Mouse (Mus musculus): ENCODE data around the gene Tgfbr2. TPM values are rescaled to one million over a fixed set of nuclear protein-coding genes. Genes with fewer than 3 reads are reported as not detected.

Tgfbr2 gene
- polyA plus RNA-seq, 1 experiment from 2014 or later: 7.2 TPM

DNA sequence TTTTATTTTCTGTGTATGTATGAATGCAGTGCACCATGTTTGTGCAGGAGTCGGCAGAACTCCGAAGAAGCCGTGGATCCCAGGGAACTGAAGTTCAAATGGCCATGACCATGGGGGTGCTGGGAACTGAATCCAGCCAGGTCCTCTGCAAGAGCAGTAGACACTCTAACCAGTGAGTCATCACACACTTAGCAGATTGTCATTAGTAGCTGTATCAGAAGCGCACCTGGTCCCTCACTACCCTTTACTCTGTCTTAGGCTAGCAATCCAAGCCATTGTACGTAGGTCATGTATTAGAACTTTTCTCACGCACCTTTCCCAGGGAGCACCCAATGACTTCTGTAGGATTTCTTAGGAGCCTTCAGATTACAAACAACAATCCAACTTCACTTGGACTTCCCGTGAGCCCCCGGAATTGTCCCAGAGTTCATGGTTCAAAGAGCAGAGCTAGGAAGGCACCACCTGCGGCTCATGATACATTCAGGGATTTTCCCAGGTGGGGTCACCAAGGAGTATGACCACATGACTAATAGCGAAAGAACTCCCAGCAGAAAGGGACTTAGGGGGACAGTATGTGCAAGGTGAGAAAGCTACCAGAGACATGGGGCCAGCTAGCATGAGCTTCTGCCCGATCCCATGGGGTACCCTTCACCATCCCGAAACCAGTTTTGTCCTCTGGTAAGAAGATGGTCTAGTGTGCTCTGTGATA is 17.8 kb upstream of the Tgfbr2 start:
- Histone ChIP-seq H3K9ac (replicated peaks) (no peak overlapping the region), H3K36me3 (no peaks in the 10 kb centered on the region), H3K27ac (replicated peaks) (no peak overlapping the region), H3K27me3 (replicated peaks) (no peaks in the 10 kb centered on the region), H3K4me3 (replicated peaks) (no peak overlapping the region), H3K4me1 (no peaks in the 10 kb centered on the region), H3K9me3 (replicated peaks) (no peaks in the 10 kb centered on the region), H3K4me2 (no peak overlapping the region)
- WGBS: 95% methylated on average over 12 of the region's 12 CpGs
- ATAC-seq (ENCODE audit: low FRiP score): no peak

DNA sequence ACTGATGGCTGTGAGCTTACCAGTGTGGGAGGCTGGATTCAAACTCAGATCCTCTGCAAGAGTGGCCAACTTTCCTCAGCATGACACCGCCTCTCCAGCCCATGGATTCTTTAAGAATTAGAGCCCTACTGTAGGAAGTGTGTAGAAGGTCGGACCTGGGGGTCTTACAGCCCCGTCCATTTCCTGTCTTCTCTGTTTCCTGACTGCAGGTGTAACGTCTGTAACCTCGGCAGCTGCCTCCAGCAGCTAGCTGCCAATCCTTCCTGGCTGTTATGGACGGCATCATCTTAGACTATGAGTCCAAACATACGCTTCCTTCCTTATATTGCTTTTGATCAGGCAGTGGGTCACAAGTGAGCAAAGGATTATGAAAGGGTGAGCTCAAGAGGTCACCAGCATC is 17.1 kb upstream of the Tgfbr2 start:
- Histone ChIP-seq H3K27me3 (replicated peaks) (no peaks in the 10 kb centered on the region), H3K4me1 (no peaks in the 10 kb centered on the region), H3K9ac (replicated peaks) (no peak overlapping the region), H3K4me3 (replicated peaks) (no peak overlapping the region), H3K4me2 (no peak overlapping the region), H3K36me3 (no peaks in the 10 kb centered on the region), H3K27ac (replicated peaks) (no peak overlapping the region), H3K9me3 (replicated peaks) (no peaks in the 10 kb centered on the region)
- WGBS: 88% methylated on average over 7 of the region's 7 CpGs
- ATAC-seq (ENCODE audit: low FRiP score): no peak

DNA sequence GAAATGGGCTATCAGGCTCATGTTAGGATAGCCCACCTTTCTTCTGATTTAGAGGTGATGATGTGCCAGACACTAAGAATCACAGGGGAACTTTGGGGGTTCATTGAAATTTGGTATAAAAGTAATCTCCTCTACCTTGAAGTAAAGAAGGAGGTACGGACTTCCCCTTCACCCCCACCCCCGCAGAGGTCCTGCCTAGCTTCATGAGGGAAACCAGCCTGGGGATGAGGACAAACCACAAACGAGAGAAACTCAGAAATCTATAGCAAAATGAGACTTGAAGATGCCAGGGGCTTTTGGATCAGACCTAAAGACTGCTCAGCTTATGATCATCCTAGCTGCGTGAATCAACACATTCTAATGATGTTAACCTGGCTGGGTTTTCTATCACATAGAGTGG is 14.7 kb upstream of the Tgfbr2 start:
- Histone ChIP-seq H3K9me3 (replicated peaks) (no peaks in the 10 kb centered on the region), H3K4me2 (no peak overlapping the region), H3K27ac (replicated peaks) (no peak overlapping the region), H3K4me3 (replicated peaks) (no peak overlapping the region), H3K4me1 (no peaks in the 10 kb centered on the region), H3K9ac (replicated peaks) (no peak overlapping the region), H3K27me3 (replicated peaks) (no peaks in the 10 kb centered on the region), H3K36me3 (no peaks in the 10 kb centered on the region)
- WGBS: 86% methylated on average over 4 of the region's 4 CpGs
- no peak for ATAC-seq (ENCODE audit: low FRiP score)

DNA sequence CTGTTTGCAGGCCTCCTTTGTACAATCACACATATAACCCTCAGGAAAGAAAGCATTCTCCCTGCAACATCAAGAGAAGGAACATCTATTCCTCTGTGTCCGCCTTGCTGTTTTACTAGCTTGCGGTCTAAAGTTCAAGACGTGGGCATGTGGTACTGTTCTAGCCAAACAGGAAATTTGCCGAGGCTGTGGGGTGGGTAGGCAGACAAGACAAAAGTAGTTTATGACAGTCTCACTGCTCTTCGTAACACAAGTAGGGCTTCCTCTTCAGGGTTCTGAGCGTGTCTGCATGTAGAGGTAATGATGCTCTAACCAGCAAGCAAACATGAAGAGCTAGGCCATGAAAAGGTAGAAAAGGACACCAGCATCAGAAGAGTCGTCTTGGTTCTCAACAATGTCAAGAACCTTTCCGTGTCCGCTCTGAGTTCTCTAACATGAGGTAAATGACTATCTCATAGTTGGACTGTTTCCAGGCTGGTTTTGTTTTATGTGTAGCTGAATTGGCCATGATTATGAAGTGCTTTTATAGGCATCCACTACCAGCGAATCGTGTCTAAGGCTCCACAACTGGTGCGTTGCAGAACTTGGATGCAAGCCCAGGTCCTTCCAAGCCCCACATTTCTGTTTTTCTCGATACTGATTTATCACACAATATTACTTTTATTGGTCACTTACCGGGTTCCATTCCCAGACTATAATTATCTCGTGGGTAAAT is 13.9 kb upstream of the Tgfbr2 start:
- H3K27ac ChIP-seq (replicated peaks): no peak overlapping the region
- no peaks in the 10 kb centered on the region for H3K27me3 ChIP-seq (replicated peaks)
- H3K36me3 ChIP-seq: no peaks in the 10 kb centered on the region
- no peak overlapping the region for H3K9ac ChIP-seq (replicated peaks)
- WGBS: 76% methylated on average over 15 of the region's 15 CpGs
- H3K4me3 ChIP-seq (replicated peaks): no peak overlapping the region
- H3K4me2 ChIP-seq: no peak overlapping the region
- H3K4me1 ChIP-seq: no peaks in the 10 kb centered on the region
- ATAC-seq (ENCODE audit: low FRiP score): no peak
- H3K9me3 ChIP-seq (replicated peaks): no peaks in the 10 kb centered on the region

DNA sequence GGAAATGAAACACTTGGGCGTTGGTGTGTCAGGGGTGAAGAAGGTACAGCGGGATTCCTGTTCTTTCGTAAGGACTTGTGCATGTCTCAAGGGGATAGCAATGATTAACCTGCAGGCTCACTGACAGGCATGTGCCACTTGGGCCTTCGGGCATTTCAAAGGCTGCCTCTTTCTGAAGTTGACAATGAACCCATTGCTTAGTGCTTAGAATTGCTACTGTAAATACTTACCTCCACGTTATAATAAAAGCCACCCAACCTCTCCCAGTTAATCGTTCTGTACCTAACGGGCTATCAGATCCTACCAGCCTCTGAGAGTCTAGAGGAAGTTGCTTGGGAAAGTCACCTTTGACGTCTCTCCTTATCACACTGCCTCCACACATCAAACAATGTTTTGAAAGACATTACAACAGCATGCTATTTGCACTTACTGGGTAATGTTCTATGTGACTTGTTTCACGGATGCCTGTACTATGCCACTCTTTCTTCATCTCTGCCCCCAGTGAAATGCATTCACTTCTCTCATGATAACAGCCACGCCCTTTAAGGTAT is 12.1 kb upstream of the Tgfbr2 start:
- Histone ChIP-seq H3K4me2 (no peak overlapping the region), H3K4me1 (no peaks in the 10 kb centered on the region), H3K4me3 (replicated peaks) (no peak overlapping the region), H3K27ac (replicated peaks) (no peak overlapping the region), H3K9me3 (replicated peaks) (no peaks in the 10 kb centered on the region), H3K27me3 (replicated peaks) (no peaks in the 10 kb centered on the region), H3K36me3 (no peaks in the 10 kb centered on the region), H3K9ac (replicated peaks) (no peak overlapping the region)
- ATAC-seq (ENCODE audit: low FRiP score): no peak
- 85% methylated on average over 10 of the region's 10 CpGs for WGBS

DNA sequence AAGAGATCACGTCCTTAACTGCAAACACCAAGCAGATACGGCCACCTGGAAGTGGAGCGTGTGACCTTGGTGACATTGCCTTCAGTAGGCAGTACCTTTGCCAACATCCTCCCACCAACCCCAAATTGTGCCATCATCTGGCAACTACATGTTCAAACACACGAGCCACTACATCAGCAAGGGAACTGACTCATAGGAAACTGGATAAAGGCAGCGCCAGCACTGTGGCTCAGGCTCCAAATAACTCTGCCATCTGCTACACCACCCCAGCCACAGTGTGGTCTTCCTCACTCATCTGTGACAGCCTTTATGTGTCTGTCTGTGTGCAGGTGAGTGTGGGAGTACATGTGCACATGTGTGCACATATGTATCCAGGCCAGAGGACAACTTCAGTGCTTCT is 9.7 kb upstream of the Tgfbr2 start:
- Histone ChIP-seq H3K27me3 (replicated peaks) (no peaks in the 10 kb centered on the region), H3K9ac (replicated peaks) (no peak overlapping the region), H3K4me1 (no peaks in the 10 kb centered on the region), H3K36me3 (no peaks in the 10 kb centered on the region), H3K4me3 (replicated peaks) (no peak overlapping the region), H3K27ac (replicated peaks) (no peak overlapping the region), H3K9me3 (replicated peaks) (no peaks in the 10 kb centered on the region), H3K4me2 (no peak overlapping the region)
- 92% methylated on average over 5 of the region's 5 CpGs for WGBS
- no peak for ATAC-seq (ENCODE audit: low FRiP score)

DNA sequence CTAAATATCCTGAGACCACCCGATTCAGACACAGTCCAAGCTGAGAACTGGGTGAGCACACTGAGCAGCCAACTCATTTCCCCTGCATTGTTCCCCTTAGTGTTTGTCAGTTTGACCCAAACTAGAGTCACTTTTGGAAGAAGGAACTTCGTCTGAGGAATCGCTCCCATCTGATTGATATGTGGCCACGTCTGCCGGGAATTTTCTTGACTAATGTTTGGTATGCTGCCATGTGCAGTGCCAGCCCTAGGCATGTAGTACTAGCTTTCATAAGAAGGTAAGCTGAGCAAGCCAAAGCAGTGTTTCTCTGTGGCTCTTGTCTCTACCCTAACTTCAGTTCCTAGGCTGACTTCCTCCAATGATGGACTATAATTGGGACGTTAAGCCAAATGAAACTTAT is 7.9 kb upstream of the Tgfbr2 start:
- peaks cover 3% of the 10 kb centered on the region for H3K27me3 ChIP-seq (replicated peaks)
- H3K36me3 ChIP-seq: no peaks in the 10 kb centered on the region
- H3K9ac ChIP-seq (replicated peaks): no peak overlapping the region
- H3K4me1 ChIP-seq: no peaks in the 10 kb centered on the region
- 95% methylated on average over 6 of the region's 6 CpGs for WGBS
- no peaks in the 10 kb centered on the region for H3K9me3 ChIP-seq (replicated peaks)
- H3K4me2 ChIP-seq: no peak overlapping the region
- H3K27ac ChIP-seq (replicated peaks): no peak overlapping the region
- no peak overlapping the region for H3K4me3 ChIP-seq (replicated peaks)
- ATAC-seq (ENCODE audit: low FRiP score): no peak

DNA sequence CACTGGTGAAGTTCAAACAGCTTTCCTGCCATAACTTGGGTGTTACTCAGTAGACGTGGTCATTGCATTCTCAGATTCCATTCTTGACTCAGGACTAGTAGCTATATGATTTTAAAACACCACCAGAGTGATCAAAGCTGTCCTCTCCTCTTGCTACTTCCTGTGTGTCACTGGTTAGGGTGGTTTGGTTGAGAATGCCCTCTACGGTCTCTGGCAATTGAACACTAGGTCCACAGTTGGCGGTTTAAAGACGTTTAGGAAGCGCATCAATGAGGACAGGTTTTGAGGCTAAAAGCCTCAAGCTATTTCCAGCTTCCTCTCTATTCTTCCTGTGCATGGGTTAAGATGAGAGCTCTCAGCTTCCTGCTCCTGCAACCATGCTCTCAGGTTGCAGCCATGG is 6.4 kb upstream of the Tgfbr2 start:
- H3K4me1 ChIP-seq: no peaks in the 10 kb centered on the region
- 91% methylated on average over 5 of the region's 5 CpGs for WGBS
- ATAC-seq (ENCODE audit: low FRiP score): no peak

DNA sequence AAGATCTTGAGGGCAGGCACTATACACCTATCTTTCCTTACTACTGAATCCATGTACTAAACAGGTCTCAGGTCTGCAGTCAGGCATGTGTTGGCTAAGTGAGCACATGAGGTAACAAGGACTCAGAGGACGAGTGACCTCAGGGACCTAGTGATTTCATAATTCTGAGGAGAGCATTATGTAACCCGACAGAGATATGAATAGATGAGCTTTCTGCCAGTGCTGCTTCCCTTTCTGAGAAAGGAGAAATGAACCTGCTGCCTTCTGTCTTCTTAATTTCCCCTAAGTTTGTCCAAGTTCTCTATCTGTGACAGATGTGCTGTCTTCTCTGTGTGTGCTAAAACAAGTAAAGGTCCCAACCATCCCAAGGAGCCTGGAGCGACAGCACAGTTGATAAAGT is 3.0 kb upstream of the Tgfbr2 start:
- Histone ChIP-seq H3K27ac (replicated peaks) (no peak overlapping the region), H3K4me1 (peaks cover 18% of the 10 kb centered on the region), H3K36me3 (no peaks in the 10 kb centered on the region), H3K4me3 (replicated peaks) (no peak overlapping the region), H3K9ac (replicated peaks) (no peak overlapping the region), H3K9me3 (replicated peaks) (no peaks in the 10 kb centered on the region), H3K4me2 (no peak overlapping the region), H3K27me3 (replicated peaks) (peaks cover 30% of the 10 kb centered on the region)
- 83% methylated on average over 3 of the region's 3 CpGs for WGBS
- ATAC-seq (ENCODE audit: low FRiP score): no peak

More for the DNA sequence above, 6.4 kb upstream of the Tgfbr2 start:
- Histone ChIP-seq H3K9me3 (replicated peaks) (no peaks in the 10 kb centered on the region), H3K27me3 (replicated peaks) (peaks cover 5% of the 10 kb centered on the region), H3K27ac (replicated peaks) (no peak overlapping the region), H3K4me2 (no peak overlapping the region), H3K4me3 (replicated peaks) (no peak overlapping the region), H3K9ac (replicated peaks) (no peak overlapping the region), H3K36me3 (no peaks in the 10 kb centered on the region)

DNA sequence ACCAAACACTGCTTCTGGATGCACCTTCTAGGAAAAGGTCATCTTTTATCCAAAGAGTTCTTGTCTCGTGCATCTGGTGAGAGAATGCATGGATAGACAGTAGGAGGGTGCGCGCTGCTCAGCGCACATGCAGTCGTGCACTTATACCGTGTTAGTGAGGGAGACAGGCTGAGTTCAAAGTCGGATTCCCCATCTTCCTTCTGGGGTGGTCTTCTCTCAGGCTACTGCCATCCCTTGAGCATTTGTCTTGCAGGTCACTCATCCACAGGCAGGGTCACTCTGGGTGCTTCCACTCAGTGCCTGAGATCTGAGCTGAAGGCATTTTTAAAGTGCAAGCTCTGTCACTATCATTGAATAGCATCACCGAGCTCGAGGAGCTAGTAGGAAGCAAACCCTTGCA is 1.9 kb upstream of the Tgfbr2 start:
- WGBS: 87% methylated on average over 9 of the region's 9 CpGs
- no peaks in the 10 kb centered on the region for H3K36me3 ChIP-seq
- H3K9me3 ChIP-seq (replicated peaks): no peaks in the 10 kb centered on the region
- no peak overlapping the region for H3K4me3 ChIP-seq (replicated peaks)
- no peak for ATAC-seq (ENCODE audit: low FRiP score)
- H3K9ac ChIP-seq (replicated peaks): no peak overlapping the region
- H3K27ac ChIP-seq (replicated peaks): no peak overlapping the region
- peaks cover 30% of the 10 kb centered on the region for H3K27me3 ChIP-seq (replicated peaks)
- peaks cover 18% of the 10 kb centered on the region for H3K4me1 ChIP-seq
- no peak overlapping the region for H3K4me2 ChIP-seq

DNA sequence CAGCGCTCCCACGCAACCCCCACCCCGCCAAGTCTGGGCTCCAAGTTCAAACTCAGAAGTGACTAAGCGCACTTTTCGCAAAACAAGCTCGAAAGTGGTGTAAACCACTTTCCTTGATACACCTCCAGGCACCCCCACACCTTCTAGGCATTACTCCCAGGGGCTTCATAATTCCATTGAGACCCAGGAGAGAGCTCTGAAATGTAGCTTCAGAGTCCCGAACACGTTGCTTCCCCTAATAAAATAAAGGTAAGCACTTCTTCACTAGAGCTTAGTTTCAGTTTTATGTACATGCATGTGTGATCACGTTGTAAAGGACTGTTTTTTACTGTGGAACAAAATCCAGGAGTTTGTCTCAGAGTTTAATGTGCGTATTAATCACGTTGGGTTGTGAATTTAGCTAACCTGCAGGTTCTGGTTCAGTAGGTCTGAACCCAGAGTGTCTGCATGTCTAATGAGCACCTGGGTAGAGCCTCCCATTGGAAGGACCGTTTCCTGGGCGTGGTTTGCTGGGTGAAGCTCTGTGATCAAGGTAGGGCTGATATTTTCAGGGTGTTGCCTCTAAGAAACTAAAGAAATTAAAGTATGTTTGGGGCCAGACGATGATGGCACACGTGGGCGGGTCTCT is 442 bp upstream of the Tgfbr2 start:
- 15% methylated on average over 16 of the region's 16 CpGs for WGBS
- H3K27ac ChIP-seq (replicated peaks): peak overlapping the region; percentile 56
- H3K9ac ChIP-seq (replicated peaks): peak overlapping the region; percentile 63
- H3K9me3 ChIP-seq (replicated peaks): no peaks in the 10 kb centered on the region
- H3K27me3 ChIP-seq (replicated peaks): peaks cover 30% of the 10 kb centered on the region
- H3K4me3 ChIP-seq (replicated peaks): peak overlapping the region; percentile 51
- peaks cover 18% of the 10 kb centered on the region for H3K4me1 ChIP-seq
- ATAC-seq (ENCODE audit: low FRiP score): no peak
- H3K4me2 ChIP-seq: peak overlapping the region; percentile 95
- no peaks in the 10 kb centered on the region for H3K36me3 ChIP-seq
